Mouse (Mus musculus) neural tube, embryonic 11.5 days (tissue): ENCODE results near the gene Crim1. TPM values are rescaled to one million over a fixed set of nuclear protein-coding genes. Genes with fewer than 3 reads are reported as not detected.

Source experiments
- ATAC-seq: fragments of 200-750 bp; cut with Nextera tagmentation; 2 replicates; pipeline ENCODE4 v1.8.0; 2017; ENCODE audit warnings: moderate number of reproducible peaks, mild to moderate bottlenecking, moderate TSS enrichment, moderate library complexity; ENCODE audit not compliant: insufficient read depth, low FRiP score, low TSS enrichment
- DNase-seq: peaks from one replicate; pipeline ENCODE4 v3.0.0-alpha.2; 2015; ENCODE audit warnings: low spot score
- H3K27ac ChIP-seq: fragments of 300-500 bp; sonication (generic); 2 replicates; pipeline ENCODE4 v1.5.1; 2014; ENCODE audit warnings: low read depth, mild to moderate bottlenecking, low read length
- H3K27me3 ChIP-seq: fragments of 300-500 bp; sonication (generic); 2 replicates; pipeline ENCODE4 v1.6.1; 2014; ENCODE audit warnings: mild to moderate bottlenecking, low read length, mixed read lengths; ENCODE audit not compliant: control insufficient read depth, insufficient read depth
- H3K36me3 ChIP-seq: fragments of 300-500 bp; sonication (generic); 2 replicates; pipeline ENCODE4 v1.6.1; 2014; ENCODE audit warnings: mild to moderate bottlenecking, low read length, moderate library complexity, mixed read lengths; ENCODE audit not compliant: control insufficient read depth, insufficient read depth
- H3K4me1 ChIP-seq: fragments of 300-500 bp; sonication (generic); 2 replicates; pipeline ENCODE4 v1.6.1; 2014; ENCODE audit warnings: low read length, mixed read lengths; ENCODE audit not compliant: control insufficient read depth, insufficient read depth
- H3K4me2 ChIP-seq: fragments of 300-500 bp; sonication (generic); 2 replicates; pipeline ENCODE4 v1.6.1; 2014; ENCODE audit warnings: low read depth, mild to moderate bottlenecking, moderate library complexity
- H3K4me3 ChIP-seq: fragments of 300-500 bp; sonication (generic); 2 replicates; pipeline ENCODE4 v1.5.1; 2014; ENCODE audit warnings: low read depth, low read length
- H3K9ac ChIP-seq: fragments of 300-500 bp; sonication (generic); 2 replicates; pipeline ENCODE4 v1.6.1; 2014; ENCODE audit warnings: mild to moderate bottlenecking, low read length
- H3K9me3 ChIP-seq: fragments of 300-500 bp; sonication (generic); 2 replicates; pipeline ENCODE4 v1.6.1; 2016; ENCODE audit warnings: low read length; ENCODE audit not compliant: control insufficient read depth
- whole genome bisulfite sequencing: fragments of 180-500 bp; shearing (Covaris S2); extraction: QIAGEN DNeasy Blood & Tissue Kit; methylation state at CpG from one replicate; pipeline ENCODE4 v1.1.7; 2014; 5-methylcytosine and 5-hydroxymethylcytosine counted together
- polyA plus RNA-seq: library from polyadenylated mRNA; unstranded; fragments of >200 nt; fragmentation: Nextera tagmentation; extraction: Ambion mirVana; gene quantifications from 2 replicates; pipeline ENCODE4 v1.2.1, GENCODE M21; 2014

The Crim1 gene
- polyA plus RNA-seq, 1 experiment from 2014 or later: 5.6 TPM

DNA sequence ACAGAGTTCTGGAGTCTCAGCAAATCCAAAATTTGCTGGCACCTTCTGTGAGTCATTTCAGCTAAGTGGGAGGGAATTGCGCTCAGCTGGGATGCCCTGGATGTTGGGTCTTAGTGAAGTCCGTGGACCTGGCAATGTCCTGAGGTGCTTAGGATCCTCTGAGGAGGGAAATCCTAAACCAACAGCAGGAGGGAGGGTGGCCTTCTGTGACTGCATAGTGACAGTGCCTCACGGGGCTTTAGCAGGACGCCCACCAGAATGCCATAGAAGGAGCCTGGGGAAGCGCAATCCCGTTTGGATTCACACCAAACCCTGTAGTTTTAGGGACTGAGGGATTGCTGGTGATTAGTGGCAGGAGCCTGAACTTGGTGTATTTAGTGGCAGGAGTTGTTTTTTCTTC is 17.4 kb downstream of the Crim1 start:
- H3K36me3 ChIP-seq: no peaks in the 10 kb centered on the region
- H3K4me3 ChIP-seq: no peak overlapping the region
- ATAC-seq (no peak), DNase-seq (no peak)
- no peaks in the 10 kb centered on the region for H3K9me3 ChIP-seq
- H3K27me3 ChIP-seq: no peaks in the 10 kb centered on the region
- no peak overlapping the region for H3K9ac ChIP-seq
- H3K27ac ChIP-seq: no peak overlapping the region
- 63% methylated on average over 6 of the region's 6 CpGs for WGBS
- no peaks in the 10 kb centered on the region for H3K4me1 ChIP-seq
- no peak overlapping the region for H3K4me2 ChIP-seq

DNA sequence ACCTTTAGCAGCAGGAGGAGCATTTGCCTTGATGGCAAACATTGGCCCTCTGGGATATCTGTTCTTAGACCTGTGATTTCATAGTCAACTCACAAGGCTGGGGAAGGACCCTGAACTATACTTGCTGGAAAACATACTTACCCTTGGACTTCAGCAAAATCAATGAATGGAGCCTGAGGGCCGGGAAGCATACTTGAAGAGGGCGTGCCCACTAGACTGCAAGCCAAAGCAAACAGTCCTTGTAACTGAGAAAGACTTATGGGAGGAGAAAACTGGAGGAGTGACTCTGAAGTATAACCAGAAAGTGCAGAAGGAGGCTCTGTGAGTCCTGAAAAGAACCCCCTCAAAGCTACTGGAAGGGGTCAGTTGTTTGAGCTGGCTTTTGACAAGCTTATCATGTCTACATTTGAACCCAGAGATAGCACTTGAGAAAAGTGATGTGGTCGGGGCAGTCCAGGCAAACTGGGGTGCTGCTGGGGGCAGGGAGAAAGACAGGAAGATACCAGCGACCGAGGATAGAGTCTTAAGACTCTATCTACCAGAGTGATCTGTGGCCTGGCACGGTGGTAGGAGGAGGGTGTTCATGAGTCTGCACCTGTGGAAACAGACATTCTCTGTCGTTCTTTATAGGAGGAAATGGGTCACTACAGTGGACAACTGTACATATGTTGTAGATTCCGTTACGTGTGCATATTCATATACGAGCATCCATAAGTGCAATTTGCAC is 18.6 kb downstream of the Crim1 start:
- Histone ChIP-seq H3K4me2 (no peak overlapping the region), H3K9ac (no peak overlapping the region), H3K27ac (no peak overlapping the region), H3K4me1 (peaks cover 2% of the 10 kb centered on the region; the same call in 1 of the 2 replicates), H3K27me3 (no peaks in the 10 kb centered on the region), H3K9me3 (no peaks in the 10 kb centered on the region), H3K4me3 (no peak overlapping the region), H3K36me3 (no peaks in the 10 kb centered on the region)
- 94% methylated on average over 10 of the region's 10 CpGs for WGBS
- ATAC-seq: no peak
- no peak for DNase-seq

DNA sequence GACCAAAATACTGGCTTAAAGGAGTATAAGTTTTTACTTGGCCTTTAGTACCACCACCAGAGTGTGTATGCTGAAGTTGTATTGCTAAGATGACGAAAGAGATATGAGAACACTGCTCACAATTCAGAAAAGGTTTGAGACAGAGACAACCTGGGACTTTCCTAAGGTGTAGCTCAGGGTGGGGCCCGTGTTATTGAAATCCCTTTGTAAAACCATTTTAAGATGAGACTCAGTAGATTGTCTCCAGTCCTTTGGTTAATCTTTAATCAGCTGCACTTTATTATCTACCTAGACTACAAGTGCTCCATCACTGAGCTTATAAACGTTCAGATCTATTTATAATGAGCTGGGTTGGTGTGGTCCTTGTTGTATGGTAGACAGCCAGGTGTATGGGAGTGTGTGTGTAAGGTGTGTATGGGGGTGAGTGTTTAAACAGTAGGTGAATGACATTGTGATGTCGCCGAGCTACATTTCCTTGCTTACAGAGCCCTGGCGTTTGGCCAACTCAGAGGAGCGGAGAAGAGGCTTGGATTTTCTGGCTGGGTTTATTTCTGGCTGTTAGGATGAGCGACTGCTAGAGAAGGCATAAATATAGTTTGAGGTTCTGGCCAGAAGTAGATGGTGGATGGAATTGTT is 21.1 kb downstream of the Crim1 start:
- DNase-seq: no peak
- Histone ChIP-seq H3K4me1 (peaks cover 9% of the 10 kb centered on the region), H3K36me3 (no peaks in the 10 kb centered on the region), H3K9me3 (no peaks in the 10 kb centered on the region), H3K9ac (no peak overlapping the region), H3K27me3 (no peaks in the 10 kb centered on the region), H3K4me3 (no peak overlapping the region), H3K27ac (no peak overlapping the region), H3K4me2 (no peak overlapping the region)
- no peak for ATAC-seq
- 89% methylated on average over 8 of the region's 8 CpGs for WGBS

DNA sequence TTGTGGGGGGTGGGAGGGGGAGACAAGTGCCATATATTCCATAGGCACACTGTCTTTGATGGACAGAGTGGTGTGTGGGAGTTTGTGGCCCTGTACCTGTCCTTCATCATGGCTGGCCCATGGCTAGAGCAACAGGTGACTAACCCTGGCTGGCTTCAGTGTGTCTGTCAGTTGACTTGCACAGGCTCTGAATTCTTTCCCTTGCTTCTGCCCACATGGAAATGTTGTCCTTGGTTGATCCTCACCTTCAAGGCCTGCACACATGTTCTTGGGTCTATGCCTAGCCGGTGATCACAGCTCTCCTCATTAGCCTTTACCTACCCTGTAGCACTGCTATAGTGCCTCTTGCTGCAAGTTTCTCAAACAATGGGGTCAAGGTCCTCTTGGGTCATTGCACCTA is 21.8 kb downstream of the Crim1 start:
- WGBS: 93% methylated on average over 1 of the region's 1 CpGs
- no peaks in the 10 kb centered on the region for H3K9me3 ChIP-seq
- no peak overlapping the region for H3K27ac ChIP-seq
- H3K4me2 ChIP-seq: no peak overlapping the region
- ATAC-seq (no peak), DNase-seq (no peak)
- H3K36me3 ChIP-seq: no peaks in the 10 kb centered on the region
- H3K4me1 ChIP-seq: peaks cover 9% of the 10 kb centered on the region
- H3K27me3 ChIP-seq: no peaks in the 10 kb centered on the region
- no peak overlapping the region for H3K4me3 ChIP-seq
- H3K9ac ChIP-seq: no peak overlapping the region

DNA sequence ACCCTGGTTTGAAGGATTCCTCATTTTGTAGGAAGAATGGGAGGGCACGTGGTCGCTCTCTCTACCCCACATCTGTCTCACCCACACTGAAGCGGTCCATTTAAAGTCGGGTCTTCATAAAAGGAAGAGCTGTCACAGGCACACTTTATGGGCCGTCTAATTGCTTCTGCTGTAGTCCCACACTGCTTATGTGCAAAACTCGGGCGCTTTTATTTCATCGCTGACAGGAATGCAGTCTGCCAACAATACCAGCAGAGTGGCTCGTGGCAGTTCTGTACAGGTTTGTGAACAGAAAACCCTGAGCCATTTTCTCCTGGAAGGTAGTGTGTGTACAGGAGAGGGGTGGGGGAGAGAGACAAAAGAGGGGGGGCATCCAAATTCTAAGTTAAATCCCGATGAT is 23.9 kb downstream of the Crim1 start:
- ATAC-seq: peak; percentile 84
- Histone ChIP-seq H3K9ac (no peak overlapping the region), H3K27ac (no peak overlapping the region), H3K9me3 (no peaks in the 10 kb centered on the region), H3K36me3 (no peaks in the 10 kb centered on the region), H3K27me3 (no peaks in the 10 kb centered on the region), H3K4me3 (no peak overlapping the region), H3K4me1 (peaks cover 9% of the 10 kb centered on the region), H3K4me2 (no peak overlapping the region)
- 19% methylated on average over 10 of the region's 10 CpGs for WGBS
- DNase-seq: peak; percentile 47

DNA sequence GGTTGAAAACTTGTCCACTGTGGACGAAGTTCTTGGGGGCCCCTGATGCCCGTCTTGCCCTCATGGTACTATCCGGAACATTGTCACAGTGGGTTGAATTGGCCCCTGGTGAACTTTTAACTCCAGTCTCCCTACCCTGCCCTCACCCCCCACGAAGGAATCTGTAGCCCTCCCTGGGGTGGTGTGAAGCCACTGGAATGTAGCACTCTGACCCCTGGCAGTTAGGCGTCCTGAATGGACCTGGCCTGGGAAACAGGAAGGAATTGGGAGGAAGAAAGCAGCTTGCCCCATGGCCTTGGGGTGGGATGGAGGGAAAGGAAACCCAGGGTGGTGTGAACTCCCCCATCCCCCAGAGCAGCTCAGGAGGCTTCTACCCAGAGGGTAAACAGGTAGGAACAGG is 25.5 kb downstream of the Crim1 start:
- H3K27ac ChIP-seq: no peak overlapping the region
- H3K9ac ChIP-seq: no peak overlapping the region
- H3K27me3 ChIP-seq: no peaks in the 10 kb centered on the region
- ATAC-seq (no peak), DNase-seq (no peak)
- no peak overlapping the region for H3K4me3 ChIP-seq
- H3K4me1 ChIP-seq: peaks cover 9% of the 10 kb centered on the region
- H3K9me3 ChIP-seq: no peaks in the 10 kb centered on the region
- WGBS: 58% methylated on average over 5 of the region's 5 CpGs
- H3K4me2 ChIP-seq: no peak overlapping the region
- H3K36me3 ChIP-seq: no peaks in the 10 kb centered on the region

DNA sequence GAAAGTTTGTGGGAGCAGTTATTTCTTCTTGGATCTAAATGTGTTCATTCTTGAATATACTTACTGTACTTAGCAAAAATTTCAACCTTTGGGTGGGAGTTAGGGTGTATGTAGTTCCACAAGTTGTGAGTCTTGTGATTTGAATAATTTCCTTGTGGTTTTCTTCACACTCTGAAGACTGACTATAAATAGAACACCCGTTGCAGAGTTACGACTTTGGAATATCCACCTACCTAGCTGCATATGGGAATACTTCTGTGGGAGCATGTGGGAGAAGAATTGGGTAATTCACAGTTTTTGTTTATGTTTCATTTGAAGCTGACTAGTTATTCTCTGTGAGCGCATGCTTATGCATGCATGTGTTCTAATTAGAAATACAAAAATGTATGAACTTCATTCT is 27.2 kb downstream of the Crim1 start:
- ATAC-seq (no peak), DNase-seq (no peak)
- no peak overlapping the region for H3K4me3 ChIP-seq
- H3K27me3 ChIP-seq: no peaks in the 10 kb centered on the region
- H3K9ac ChIP-seq: no peak overlapping the region
- H3K4me2 ChIP-seq: no peak overlapping the region
- peaks cover 9% of the 10 kb centered on the region for H3K4me1 ChIP-seq
- no peaks in the 10 kb centered on the region for H3K36me3 ChIP-seq
- no peaks in the 10 kb centered on the region for H3K9me3 ChIP-seq
- no peak overlapping the region for H3K27ac ChIP-seq
- WGBS: 84% methylated on average over 3 of the region's 3 CpGs

DNA sequence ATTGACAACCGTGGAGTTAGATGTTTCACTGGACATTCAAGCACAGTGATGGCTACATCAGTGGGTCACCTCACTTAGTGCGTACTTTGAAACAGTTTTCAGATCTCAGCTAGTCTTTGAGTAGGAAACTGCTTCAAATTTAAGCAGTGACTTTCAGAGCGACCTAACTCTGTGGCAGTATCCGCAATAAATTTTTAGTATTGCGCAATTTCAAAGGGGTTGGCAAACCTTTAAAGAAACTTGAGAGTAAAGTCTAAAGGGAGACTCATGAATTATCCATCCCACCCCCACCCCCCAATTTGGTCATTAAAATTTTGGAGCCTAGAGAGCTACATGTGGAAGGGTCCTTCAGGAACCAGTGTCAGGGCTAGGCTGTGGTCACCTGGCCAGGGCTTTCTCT is 31.5 kb downstream of the Crim1 start:
- Histone ChIP-seq H3K4me3 (no peak overlapping the region), H3K4me1 (no peaks in the 10 kb centered on the region), H3K36me3 (no peaks in the 10 kb centered on the region), H3K9ac (no peak overlapping the region), H3K9me3 (no peaks in the 10 kb centered on the region), H3K4me2 (no peak overlapping the region), H3K27ac (no peak overlapping the region), H3K27me3 (no peaks in the 10 kb centered on the region)
- DNase-seq (no peak), ATAC-seq (no peak)
- 93% methylated on average over 5 of the region's 5 CpGs for WGBS

DNA sequence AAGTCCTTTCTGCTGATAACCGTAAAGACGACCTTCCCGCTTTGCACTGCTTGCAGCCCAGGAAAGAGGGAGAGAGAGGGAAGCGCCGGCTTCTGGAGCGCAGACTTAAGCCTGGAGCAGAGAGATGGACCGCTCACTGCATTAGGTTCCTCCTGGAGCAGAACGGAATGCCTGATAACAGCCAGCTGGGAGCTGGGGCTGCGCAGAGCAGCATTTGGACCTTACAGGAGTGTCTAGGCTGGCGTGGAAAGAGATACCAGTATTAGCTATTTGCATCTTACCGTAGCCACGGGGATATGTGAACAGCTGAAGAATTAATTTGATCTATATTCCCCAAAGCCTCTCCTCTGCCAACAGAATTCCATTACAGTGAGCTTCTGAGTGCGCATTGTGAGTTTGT is 32.7 kb downstream of the Crim1 start:
- Histone ChIP-seq H3K4me3 (no peak overlapping the region), H3K9ac (no peak overlapping the region), H3K27ac (no peak overlapping the region), H3K4me2 (no peak overlapping the region), H3K4me1 (no peaks in the 10 kb centered on the region), H3K36me3 (no peaks in the 10 kb centered on the region), H3K9me3 (no peaks in the 10 kb centered on the region), H3K27me3 (no peaks in the 10 kb centered on the region)
- 86% methylated on average over 13 of the region's 13 CpGs for WGBS
- no peak for ATAC-seq
- DNase-seq: no peak
